Mouse (Mus musculus): ENCODE results near the gene Olfr469.
"Not testable (repeated sequence)": the region's sequence is repeated elsewhere in the genome, so short reads cannot be mapped to it uniquely, and the experiment has no call there.

The Olfr469 gene

GRCm38 (mm10) chr7:107825441-107825840 lies at the start of gene Olfr469:
Olfr469 (minus strand) TSS chr7:107825541.
- in situ Hi-C loops (cut with MboI): not testable (repeated sequence)

- in situ Hi-C loops (cut with MboI): not testable (repeated sequence)
Observed at GRCm38 (mm10) chr7:107847390-107847789, 22.0 kb upstream of the Olfr469 start, which contains the start of gene Olfr470. Olfr470 (minus strand) TSS chr7:107847490.

- in situ Hi-C loops (cut with MboI): no loop called here
Observed at GRCm38 (mm10) chr7:107841719-107842118, 16.4 kb upstream of the Olfr469 start.

GRCm38 (mm10) chr7:107823867-107824266 lies 1.5 kb downstream of the Olfr469 start:
- in situ Hi-C loops (cut with MboI): not testable (repeated sequence)

GRCm38 (mm10) chr7:107819442-107819841 lies 5.9 kb downstream of the Olfr469 start:
- in situ Hi-C loops (cut with MboI): no loop called here

- in situ Hi-C loops (cut with MboI): no loop called here
Observed at GRCm38 (mm10) chr7:107811963-107812362, 13.4 kb downstream of the Olfr469 start, which contains the start of gene Olfr467. Olfr467 (plus strand) TSS chr7:107812263.

- in situ Hi-C loops (cut with MboI): no loop called here
Observed at GRCm38 (mm10) chr7:107802138-107802537, 23.2 kb downstream of the Olfr469 start.

- in situ Hi-C loops (cut with MboI): no loop called here
Observed at GRCm38 (mm10) chr7:107801108-107801507, 24.2 kb downstream of the Olfr469 start, which contains the start of gene Ovch2. Ovch2 (minus strand) TSS chr7:107801208.

- in situ Hi-C loops (cut with MboI): no loop called here
Observed at GRCm38 (mm10) chr7:107796500-107796899, 28.8 kb downstream of the Olfr469 start.

- in situ Hi-C loops (cut with MboI): no loop called here
Observed at GRCm38 (mm10) chr7:107787977-107788620, 37.2 kb downstream of the Olfr469 start.

GRCm38 (mm10) chr7:107779611-107780010 lies 45.7 kb downstream of the Olfr469 start:
- in situ Hi-C loops (cut with MboI): no loop called here

GRCm38 (mm10) chr7:107778216-107778615 lies 47.1 kb downstream of the Olfr469 start:
- in situ Hi-C loops (cut with MboI): no loop called here

GRCm38 (mm10) chr7:107770812-107771211 lies 54.5 kb downstream of the Olfr469 start:
- in situ Hi-C loops (cut with MboI): no loop called here
